Mouse (Mus musculus) forebrain, embryonic 11.5 days (tissue): Measurements from ENCODE around the gene Cyp4f16. TPM values are rescaled to one million over a fixed set of nuclear protein-coding genes. Genes with fewer than 3 reads are reported as not detected.
"Not testable (repeated sequence)": the region's sequence is repeated elsewhere in the genome, so short reads cannot be mapped to it uniquely, and the experiment has no call there.

Experiments
- ATAC-seq: fragments of 200-750 bp; cut with Nextera tagmentation; replicated peaks from 2 replicates; pipeline ENCODE4 v1.8.0; 2017; ENCODE audit warnings: moderate TSS enrichment; ENCODE audit not compliant: low FRiP score
- DNase-seq: peaks from one replicate; pipeline ENCODE4 v3.0.0-alpha.2; 2017; ENCODE audit warnings: low spot score
- H3K27ac ChIP-seq: fragments of 300-500 bp; sonication (generic); 2 replicates; pipeline ENCODE4 v1.5.1; 2014; ENCODE audit warnings: low read depth, low read length
- H3K27me3 ChIP-seq: fragments of 300-500 bp; sonication (generic); 2 replicates; pipeline ENCODE4 v1.6.1; 2014; ENCODE audit warnings: mild to moderate bottlenecking, low read length, mixed read lengths; ENCODE audit not compliant: control insufficient read depth, insufficient read depth
- H3K36me3 ChIP-seq: fragments of 300-500 bp; sonication (generic); 2 replicates; pipeline ENCODE4 v1.6.1; 2014; ENCODE audit warnings: mild to moderate bottlenecking, low read length, moderate library complexity, mixed read lengths; ENCODE audit not compliant: control insufficient read depth, insufficient read depth
- H3K4me1 ChIP-seq: fragments of 300-500 bp; sonication (generic); replicated peaks from 2 replicates; pipeline ENCODE4 v1.6.1; 2014; ENCODE audit warnings: low read length, mixed read lengths; ENCODE audit not compliant: control insufficient read depth, insufficient read depth
- H3K4me2 ChIP-seq: fragments of 300-500 bp; sonication (generic); 2 replicates; pipeline ENCODE4 v1.6.1; 2014; ENCODE audit warnings: low read depth, mild to moderate bottlenecking, low read length, moderate library complexity, mixed read lengths; ENCODE audit not compliant: severe bottlenecking
- H3K4me3 ChIP-seq: fragments of 300-500 bp; sonication (generic); 2 replicates; pipeline ENCODE4 v1.5.1; 2014; ENCODE audit warnings: low read depth, low read length
- H3K9ac ChIP-seq: fragments of 300-500 bp; sonication (generic); 2 replicates; pipeline ENCODE4 v1.6.1; 2014; ENCODE audit warnings: low read length
- H3K9me3 ChIP-seq: fragments of 300-500 bp; sonication (generic); 2 replicates; pipeline ENCODE4 v1.6.1; 2016; ENCODE audit warnings: low read length, mixed read lengths; ENCODE audit not compliant: control insufficient read depth
- WGBS: fragments of 180-500 bp; shearing (Covaris S2); extraction: QIAGEN DNeasy Blood & Tissue Kit; methylation state at CpG from one replicate; pipeline ENCODE4 v1.1.7; 2014; 5-methylcytosine and 5-hydroxymethylcytosine counted together
- polyA plus RNA-seq: library from polyadenylated mRNA; unstranded; fragments of >200 nt; fragmentation: Nextera tagmentation; extraction: Ambion mirVana; gene quantifications from 2 replicates; pipeline ENCODE4 v1.2.1, GENCODE M21; 2014

Gene Cyp4f16
- polyA plus RNA-seq, 1 experiment from 2014 or later: 13.4 TPM

DNA sequence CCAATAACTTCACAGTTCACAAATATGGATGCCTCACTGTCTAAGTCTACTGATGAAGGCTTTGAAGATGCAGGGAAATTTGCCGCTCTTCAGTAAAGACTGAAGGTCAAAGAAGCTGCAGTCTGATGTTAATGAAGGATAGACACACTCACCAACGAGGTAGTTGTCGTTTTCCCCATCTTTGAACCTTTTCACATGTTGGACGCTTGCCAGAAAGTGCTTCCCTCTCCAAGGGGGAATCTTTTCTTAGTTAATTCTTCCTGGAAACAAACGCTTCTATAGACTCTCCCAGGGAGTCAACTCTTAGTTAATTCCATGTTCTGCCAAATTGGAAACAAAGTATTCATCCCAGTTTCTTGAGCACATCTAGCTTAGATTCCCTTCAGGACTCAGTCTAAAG, 20.2 kb upstream of the Cyp4f16 start:
- H3K4me3 ChIP-seq: no peak overlapping the region
- ATAC-seq: no peak
- no peaks in the 10 kb centered on the region for H3K27me3 ChIP-seq

DNA sequence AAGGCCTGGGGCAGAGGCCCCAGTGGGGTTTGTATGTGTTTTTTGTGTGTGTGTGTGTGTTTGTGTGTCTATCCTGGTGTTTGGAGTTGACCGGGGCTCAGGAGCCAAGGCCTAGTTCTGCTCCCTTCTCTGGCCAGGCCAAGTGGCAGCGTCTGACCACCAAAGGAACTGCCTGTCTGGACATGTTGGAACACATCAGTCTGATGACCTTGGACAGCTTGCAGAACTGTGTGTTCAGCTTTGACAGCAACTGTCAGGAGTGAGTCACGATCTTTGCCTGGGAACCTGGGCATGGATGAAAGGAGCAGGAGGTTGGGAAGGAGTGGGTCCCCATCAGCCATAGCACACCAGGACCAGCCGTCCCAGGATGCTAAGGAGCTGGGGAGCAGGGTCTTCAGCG, 14.4 kb upstream of the Cyp4f16 start:
- Histone ChIP-seq H3K36me3 (no peaks in the 10 kb centered on the region), H3K4me3 (no peak overlapping the region), H3K9me3 (no peaks in the 10 kb centered on the region), H3K27me3 (no peaks in the 10 kb centered on the region), H3K4me2 (no peak overlapping the region), H3K27ac (no peak overlapping the region), H3K4me1 (no peaks in the 10 kb centered on the region), H3K9ac (no peak overlapping the region)
- 89% methylated on average over 5 of the region's 5 CpGs for WGBS
- DNase-seq: no peak
- no peak for ATAC-seq

More for the DNA sequence above, 20.2 kb upstream of the Cyp4f16 start:
- Histone ChIP-seq H3K4me1 (no peaks in the 10 kb centered on the region), H3K4me2 (no peak overlapping the region), H3K9ac (no peak overlapping the region), H3K27ac (no peak overlapping the region), H3K9me3 (no peaks in the 10 kb centered on the region), H3K36me3 (no peaks in the 10 kb centered on the region)
- DNase-seq: no peak
- 82% methylated on average over 5 of the region's 5 CpGs for WGBS

DNA sequence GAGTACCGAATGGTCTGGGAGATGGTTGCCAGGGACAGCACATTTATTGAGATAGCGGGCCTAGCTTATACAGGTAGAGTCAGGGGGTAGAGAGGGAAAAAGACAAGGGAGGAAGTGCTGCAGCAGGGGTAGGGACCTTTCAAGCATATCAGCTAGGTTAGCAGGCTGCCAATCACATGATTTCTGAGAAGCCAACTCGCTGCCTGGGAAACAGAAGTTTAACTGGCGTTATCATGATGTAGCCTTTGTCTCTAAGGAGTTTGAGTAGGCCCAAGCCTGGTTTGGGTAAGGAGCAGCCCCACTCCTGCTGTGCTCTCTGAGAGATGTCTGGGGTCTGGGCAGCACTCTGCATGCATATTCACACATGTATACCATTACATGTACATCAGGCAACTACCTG, 14.0 kb upstream of the Cyp4f16 start:
- WGBS: 86% methylated on average over 4 of the region's 4 CpGs
- Histone ChIP-seq H3K9ac (no peak overlapping the region), H3K4me2 (no peak overlapping the region), H3K4me3 (no peak overlapping the region), H3K36me3 (no peaks in the 10 kb centered on the region), H3K27ac (no peak overlapping the region), H3K27me3 (no peaks in the 10 kb centered on the region), H3K9me3 (no peaks in the 10 kb centered on the region), H3K4me1 (no peaks in the 10 kb centered on the region)
- ATAC-seq: no peak
- DNase-seq: no peak

DNA sequence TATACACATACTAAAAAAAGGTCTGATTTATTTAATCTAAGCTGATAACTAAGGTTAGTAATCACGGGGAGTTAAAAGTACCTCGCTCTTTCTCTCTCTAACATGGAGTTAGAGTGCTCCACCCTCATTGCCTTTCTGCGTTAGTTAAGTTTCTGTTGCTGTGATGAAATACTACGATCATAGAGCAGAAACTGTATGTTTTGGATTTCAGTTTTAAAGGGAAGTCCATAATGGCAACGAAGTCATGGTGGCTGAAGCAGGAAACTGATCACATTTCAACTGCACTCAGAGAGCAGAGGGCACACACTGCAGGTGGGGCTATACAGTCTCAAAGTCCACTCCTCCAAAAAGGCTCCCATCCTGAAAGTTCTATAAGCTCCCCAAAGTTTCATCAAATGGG, 13.5 kb upstream of the Cyp4f16 start:
- H3K27me3 ChIP-seq: no peaks in the 10 kb centered on the region
- no peak overlapping the region for H3K4me2 ChIP-seq
- no peaks in the 10 kb centered on the region for H3K36me3 ChIP-seq
- no peaks in the 10 kb centered on the region for H3K4me1 ChIP-seq
- DNase-seq (no peak), ATAC-seq (no peak)
- no peak overlapping the region for H3K4me3 ChIP-seq
- 92% methylated on average over 5 of the region's 5 CpGs for WGBS
- no peaks in the 10 kb centered on the region for H3K9me3 ChIP-seq
- H3K9ac ChIP-seq: no peak overlapping the region
- no peak overlapping the region for H3K27ac ChIP-seq

DNA sequence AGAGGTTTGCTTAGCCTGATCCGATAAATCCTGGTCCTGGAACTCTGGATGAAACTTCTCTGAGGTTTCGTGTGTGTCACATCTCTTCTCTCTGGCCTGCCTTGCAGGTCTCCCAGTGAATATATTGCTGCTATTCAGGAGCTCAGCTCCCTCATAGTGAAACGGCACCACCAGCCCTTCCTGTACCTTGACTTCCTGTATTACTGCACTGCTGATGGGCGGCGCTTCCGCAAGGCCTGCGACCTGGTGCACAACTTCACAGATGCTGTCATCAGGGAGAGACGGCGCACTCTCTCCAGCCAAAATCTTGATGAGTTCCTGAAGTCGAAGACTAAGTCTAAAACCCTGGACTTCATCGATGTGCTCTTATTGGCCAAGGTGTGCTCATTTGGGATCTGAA, 12.5 kb upstream of the Cyp4f16 start:
- 93% methylated on average over 11 of the region's 11 CpGs for WGBS

DNA sequence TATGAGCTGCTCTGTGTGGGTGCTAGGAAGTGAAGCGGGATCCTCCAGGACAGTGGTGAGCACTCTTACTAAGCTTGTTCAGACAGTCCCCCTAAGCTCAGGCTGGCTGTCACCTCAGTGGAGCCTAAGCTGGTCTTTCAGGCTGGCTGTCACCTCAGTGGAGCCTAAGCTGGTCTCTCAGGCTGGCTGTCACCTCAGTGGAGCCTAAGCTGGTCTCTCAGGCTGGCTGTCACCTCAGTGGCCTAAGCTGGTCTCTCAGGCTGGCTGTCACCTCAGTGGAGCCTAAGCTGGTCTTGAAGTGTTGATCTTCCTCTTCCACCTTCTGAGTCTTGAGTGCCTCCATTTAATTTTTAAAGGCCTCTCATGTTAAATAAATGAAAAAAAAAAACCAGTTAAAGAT, 10.0 kb upstream of the Cyp4f16 start:
- H3K27me3 ChIP-seq, ATAC-seq, H3K4me3 ChIP-seq, H3K36me3 ChIP-seq, H3K9ac ChIP-seq, H3K9me3 ChIP-seq, H3K4me2 ChIP-seq, H3K27ac ChIP-seq, DNase-seq, H3K4me1 ChIP-seq: not testable (repeated sequence)
- WGBS: 96% methylated on average over 1 of the region's 1 CpGs

More for the DNA sequence above, 12.5 kb upstream of the Cyp4f16 start:
- no peak overlapping the region for H3K4me2 ChIP-seq
- H3K9ac ChIP-seq: no peak overlapping the region
- ATAC-seq (no peak), DNase-seq (no peak)
- no peaks in the 10 kb centered on the region for H3K9me3 ChIP-seq
- H3K4me3 ChIP-seq: no peak overlapping the region
- no peaks in the 10 kb centered on the region for H3K27me3 ChIP-seq
- no peaks in the 10 kb centered on the region for H3K36me3 ChIP-seq
- H3K27ac ChIP-seq: no peak overlapping the region
- peaks cover 3% of the 10 kb centered on the region; the same call in 1 of the 2 replicates for H3K4me1 ChIP-seq

DNA sequence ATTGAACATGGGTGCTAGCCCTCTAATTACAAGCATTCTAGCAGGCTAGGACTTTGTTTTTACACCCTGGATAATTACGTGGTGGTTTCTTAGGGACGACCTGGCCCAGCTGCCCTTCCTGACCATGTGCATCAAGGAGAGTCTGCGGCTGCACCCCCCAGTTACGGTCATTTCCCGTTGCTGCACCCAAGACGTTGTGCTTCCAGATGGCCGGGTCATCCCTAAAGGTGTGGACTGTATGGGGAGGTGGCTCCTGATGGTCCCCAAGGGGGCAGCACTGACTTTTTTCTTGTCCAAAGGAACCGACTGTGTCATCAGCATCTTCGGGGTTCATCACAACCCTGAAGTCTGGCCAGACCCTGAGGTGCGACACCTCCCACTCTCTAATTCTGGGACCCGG, 8.6 kb upstream of the Cyp4f16 start:
- H3K4me2 ChIP-seq: no peak overlapping the region
- H3K4me3 ChIP-seq: no peak overlapping the region
- no peaks in the 10 kb centered on the region for H3K9me3 ChIP-seq
- H3K4me1 ChIP-seq: peaks cover 3% of the 10 kb centered on the region; the same call in 1 of the 2 replicates
- H3K27ac ChIP-seq: no peak overlapping the region
- H3K36me3 ChIP-seq: no peaks in the 10 kb centered on the region
- DNase-seq (no peak), ATAC-seq (no peak)
- H3K9ac ChIP-seq: no peak overlapping the region
- H3K27me3 ChIP-seq: no peaks in the 10 kb centered on the region
- 87% methylated on average over 11 of the region's 11 CpGs for WGBS

DNA sequence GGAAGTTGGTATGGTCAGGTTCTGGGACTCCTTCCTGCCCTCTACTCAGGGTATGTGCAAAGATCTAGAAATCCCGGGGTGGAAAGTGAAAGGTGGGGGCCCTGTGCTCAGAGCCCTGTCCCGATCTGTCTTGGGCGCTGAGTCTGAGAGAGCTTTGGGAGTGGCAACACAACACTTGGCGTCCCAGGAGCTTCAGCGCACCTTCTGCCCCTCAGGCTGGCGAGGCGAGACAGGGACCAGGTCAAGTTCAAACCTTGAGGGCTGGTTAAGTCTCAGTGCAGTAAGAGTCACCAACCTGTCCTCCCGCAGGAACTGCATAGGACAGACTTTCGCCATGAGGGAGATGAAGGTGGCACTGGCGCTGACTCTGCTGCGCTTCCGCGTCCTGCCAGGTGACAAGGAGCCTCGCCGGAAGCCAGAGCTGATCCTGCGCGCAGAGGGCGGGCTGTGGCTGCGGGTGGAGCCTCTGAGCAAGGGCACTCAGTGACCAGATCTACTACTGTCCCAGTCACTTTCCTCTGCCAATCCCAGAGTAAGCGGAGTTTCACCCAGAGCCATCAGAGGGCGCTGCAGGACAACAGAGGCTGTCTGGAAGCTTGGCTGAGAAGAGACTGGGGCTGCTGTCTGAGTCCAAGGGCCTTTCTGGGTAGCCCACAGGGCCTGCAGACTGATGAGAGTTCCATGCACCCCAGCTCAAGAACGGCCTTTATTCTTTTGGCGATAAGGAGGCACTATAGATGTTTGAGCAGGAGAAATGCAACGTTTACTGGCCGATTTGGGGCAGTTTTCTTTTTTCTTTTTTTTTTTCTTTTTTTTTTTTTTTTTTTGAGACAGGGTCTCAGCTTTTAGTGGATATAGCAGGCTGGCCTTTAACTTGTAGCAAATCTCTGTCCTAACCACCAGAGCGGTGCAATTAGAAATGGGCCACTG, 7.7 kb upstream of the Cyp4f16 start:
- peak overlapping the region; percentile 43 for H3K4me2 ChIP-seq
- H3K4me3 ChIP-seq: peak overlapping the region; percentile 19
- H3K9ac ChIP-seq: peak overlapping the region; percentile 47
- no peaks in the 10 kb centered on the region for H3K27me3 ChIP-seq
- H3K4me1 ChIP-seq: peaks cover 3% of the 10 kb centered on the region; the same call in 1 of the 2 replicates
- no peak overlapping the region for H3K27ac ChIP-seq
- DNase-seq: peak; percentile 92
- no peaks in the 10 kb centered on the region for H3K36me3 ChIP-seq
- no peaks in the 10 kb centered on the region for H3K9me3 ChIP-seq
- 17% methylated on average over 26 of the region's 26 CpGs for WGBS
- ATAC-seq: peak; percentile 49; the same call in 1 of the 2 replicates

DNA sequence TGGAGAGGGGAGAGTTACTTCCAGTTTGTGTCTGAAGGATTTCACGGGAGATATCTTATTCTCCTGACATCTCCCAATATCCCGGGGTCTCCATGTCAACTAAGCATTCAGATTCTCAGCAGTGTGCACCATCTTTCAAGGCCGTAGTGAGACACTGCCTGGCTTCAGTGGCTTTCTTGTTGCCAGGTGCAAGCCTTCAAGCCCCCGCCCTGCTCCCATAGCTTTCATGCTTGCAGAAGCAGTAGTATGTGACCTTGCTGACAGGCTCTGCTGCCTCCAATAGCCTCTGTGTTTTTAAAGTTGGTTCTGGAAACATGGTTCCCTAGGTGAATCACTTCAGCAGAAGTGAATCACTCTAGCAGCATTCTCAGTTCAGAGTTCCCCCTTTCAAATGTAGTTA, 4.0 kb upstream of the Cyp4f16 start:
- H3K9me3 ChIP-seq, H3K4me3 ChIP-seq, H3K4me1 ChIP-seq, DNase-seq, H3K27me3 ChIP-seq, ATAC-seq, H3K4me2 ChIP-seq, H3K36me3 ChIP-seq, H3K27ac ChIP-seq, H3K9ac ChIP-seq: not testable (repeated sequence)
- WGBS: 63% methylated on average over 4 of the region's 4 CpGs
